Mouse (Mus musculus) CH12.LX (cell line): ENCODE results near the gene Ice1. TPM values are rescaled to one million over a fixed set of nuclear protein-coding genes. Genes with fewer than 3 reads are reported as not detected.
A peak's percentile ranks its signal among the peaks of the same experiment; 100 is the strongest.

Experiments
- DNase-seq: peaks from one replicate; pipeline ENCODE4 v3.0.0-alpha.2; 2013; ENCODE audit errors: extremely low read depth
- H3K27ac ChIP-seq: 2 replicates; pipeline ENCODE4 v1.5.1; 2012; ENCODE audit warnings: low read depth, mild to moderate bottlenecking, control low read depth, moderate library complexity; ENCODE audit not compliant: insufficient read depth
- H3K27me3 ChIP-seq: replicated peaks from 2 replicates; pipeline ENCODE3; 2012; ENCODE audit warnings: inconsistent platforms
- H3K36me3 ChIP-seq, 2 experiments: replicated peaks in 1 of 2; 2 replicates each; pipeline versions ENCODE3 to v1.6.1; 2012; ENCODE audit warnings: inconsistent platforms in 1 of 2, low read length in 1 of 2, mild to moderate bottlenecking in 1 of 2, mixed read lengths in 1 of 2, moderate library complexity in 1 of 2; ENCODE audit not compliant: control insufficient read depth in 1 of 2, insufficient read depth in 1 of 2
- H3K4me1 ChIP-seq, 2 experiments: 2 replicates each; pipeline ENCODE4 v1.6.1; 2012; ENCODE audit warnings: inconsistent platforms in 1 of 2, moderate library complexity in 1 of 2; ENCODE audit not compliant: insufficient read depth in 2 of 2, control insufficient read depth in 1 of 2
- H3K4me2 ChIP-seq: 2 replicates; pipeline ENCODE4 v1.6.1; 2012; ENCODE audit warnings: low read depth, mild to moderate bottlenecking, control low read depth; ENCODE audit not compliant: poor library complexity, insufficient read depth, severe bottlenecking
- H3K4me3 ChIP-seq, 3 experiments: fragments of 150-350 bp in 1 of 3; sonication (generic) in 1 of 3; replicated peaks in 1 of 3; 2 replicates each; pipeline versions ENCODE3 to v1.5.1; 2011 to 2012; ENCODE audit warnings: low read depth in 2 of 3, low read length in 2 of 3, mild to moderate bottlenecking in 2 of 3, moderate library complexity in 2 of 3, control low read depth in 1 of 3, improper control_type of control experiment in 1 of 3, inconsistent platforms in 1 of 3, mixed read lengths in 1 of 3; ENCODE audit not compliant: poor library complexity in 1 of 3
- H3K79me2 ChIP-seq: replicated peaks from 2 replicates; pipeline ENCODE4 v1.6.1; 2012; ENCODE audit warnings: mild to moderate bottlenecking, moderate library complexity; ENCODE audit not compliant: control insufficient read depth, poor library complexity, insufficient read depth, severe bottlenecking; ENCODE audit errors: extremely low read depth
- H3K9ac ChIP-seq: 2 replicates; pipeline ENCODE4 v1.6.1; 2012; ENCODE audit warnings: low read depth, mild to moderate bottlenecking, control low read depth, moderate library complexity; ENCODE audit not compliant: insufficient read depth
- H3K9me3 ChIP-seq: replicated peaks from 2 replicates; pipeline ENCODE3; 2012; ENCODE audit warnings: low read length, inconsistent platforms, mixed read lengths
- BHLHE40 ChIP-seq: IDR thresholded peaks from 2 replicates; pipeline ENCODE4 v1.6.1; 2011; ENCODE audit warnings: mild to moderate bottlenecking, low read depth, low read length, improper control_type of control experiment
- CHD1 ChIP-seq: IDR thresholded peaks from 2 replicates; pipeline ENCODE4 v1.6.1; 2012; ENCODE audit warnings: low read depth, low read length, improper control_type of control experiment, inconsistent platforms
- CTCF ChIP-seq, 2 experiments: IDR thresholded peaks in 1 of 2; conservative IDR thresholded peaks in 1 of 2; 2 replicates each; pipeline ENCODE4 v1.5.1; 2011 to 2012; ENCODE audit warnings: low read depth in 2 of 2, low read length in 2 of 2, improper control_type of control experiment in 1 of 2, inconsistent platforms in 1 of 2, mild to moderate bottlenecking in 1 of 2, moderate library complexity in 1 of 2
- E2F4 ChIP-seq: IDR thresholded peaks from 2 replicates; pipeline ENCODE4 v1.6.1; 2011; ENCODE audit warnings: low read depth, low read length, improper control_type of control experiment; ENCODE audit not compliant: insufficient replicate concordance
- GABPA ChIP-seq: IDR thresholded peaks from 2 replicates; pipeline ENCODE4 v1.6.1; 2012; ENCODE audit warnings: low read depth, low read length, improper control_type of control experiment, inconsistent platforms; ENCODE audit not compliant: insufficient replicate concordance
- IRF4 ChIP-seq: IDR thresholded peaks from 2 replicates; pipeline ENCODE4 v1.6.1; 2014; ENCODE audit warnings: low read depth, mild to moderate bottlenecking, inconsistent platforms, low read length, improper control_type of control experiment
- JUN ChIP-seq: IDR thresholded peaks from 2 replicates; pipeline ENCODE4 v1.6.1; 2011; ENCODE audit warnings: low read depth, mild to moderate bottlenecking, low read length, improper control_type of control experiment, moderate library complexity; ENCODE audit not compliant: insufficient read depth
- JUND ChIP-seq: conservative IDR thresholded peaks from 2 replicates; pipeline ENCODE4 v1.6.1; 2011; ENCODE audit warnings: low read depth, low read length, improper control_type of control experiment
- MAZ ChIP-seq: IDR thresholded peaks from 2 replicates; pipeline ENCODE4 v1.6.1; 2012; ENCODE audit warnings: low read depth, mild to moderate bottlenecking, inconsistent platforms, low read length, improper control_type of control experiment, moderate library complexity
- MYC ChIP-seq: IDR thresholded peaks from 2 replicates; pipeline ENCODE4 v1.6.1; 2011; ENCODE audit warnings: low read depth, mild to moderate bottlenecking, improper control_type of control experiment, low read length
- NELFE ChIP-seq: IDR thresholded peaks from 2 replicates; pipeline ENCODE4 v1.6.1; 2011; ENCODE audit warnings: low read depth, low read length, improper control_type of control experiment
- PAX5 ChIP-seq: IDR thresholded peaks from 2 replicates; pipeline ENCODE4 v1.6.1; 2012; ENCODE audit warnings: low read length, inconsistent platforms, mixed read lengths
- POLR2A ChIP-seq: IDR thresholded peaks from 2 replicates; pipeline ENCODE4 v1.6.1; 2011; ENCODE audit warnings: low read depth, mild to moderate bottlenecking, improper control_type of control experiment, low read length
- POLR2AphosphoS2 ChIP-seq: IDR thresholded peaks from 2 replicates; pipeline ENCODE4 v1.6.1; 2011; ENCODE audit warnings: low read depth, low read length, improper control_type of control experiment
- RAD21 ChIP-seq: IDR thresholded peaks from 2 replicates; pipeline ENCODE4 v1.6.1; 2011; ENCODE audit warnings: low read depth, mild to moderate bottlenecking, low read length, improper control_type of control experiment, moderate library complexity
- RCOR1 ChIP-seq: conservative IDR thresholded peaks from 2 replicates; pipeline ENCODE4 v1.6.1; 2012; ENCODE audit warnings: low read depth, mild to moderate bottlenecking, inconsistent platforms, low read length, improper control_type of control experiment
- SIN3A ChIP-seq: IDR thresholded peaks from 2 replicates; pipeline ENCODE4 v1.6.1; 2012; ENCODE audit warnings: low read length, improper control_type of control experiment, inconsistent platforms
- TCF12 ChIP-seq: IDR thresholded peaks from 2 replicates; pipeline ENCODE4 v1.6.1; 2014; ENCODE audit warnings: low read depth, mild to moderate bottlenecking, inconsistent platforms, low read length, improper control_type of control experiment
- ZKSCAN1 ChIP-seq: IDR thresholded peaks from 2 replicates; pipeline ENCODE4 v1.6.1; 2012; ENCODE audit warnings: low read depth, inconsistent platforms, low read length, improper control_type of control experiment, borderline replicate concordance
- ZNF384 ChIP-seq: IDR thresholded peaks from 2 replicates; pipeline ENCODE4 v1.6.1; 2012; ENCODE audit warnings: low read depth, low read length, improper control_type of control experiment, inconsistent platforms
- dilution Hi-C: fragments of 300-500 bp; cut with MboI; formaldehyde crosslinking; loops from 2 replicates; pipeline ENCODE4 v1.14.3; 2020; ENCODE audit warnings: low sequenced_read_pairs; ENCODE audit not compliant: extremely low pct_unique_long_range_greater_than_20kb, extremely low pct_ligation_motif_present
- in situ Hi-C: fragments of 300-500 bp; cut with MboI; formaldehyde crosslinking; loops from 3 replicates; pipeline ENCODE4 v1.14.3; 2019; ENCODE audit warnings: low sequenced_read_pairs, low pct_ligation_motif_present, low pct_unique_long_range_greater_than_20kb, mixed read lengths
- polyA plus RNA-seq: library from polyadenylated mRNA; unstranded; fragments of >175 nt; gene quantifications from 2 replicates; pipeline ENCODE4 v1.2.1, GENCODE M21; 2012; ENCODE audit warnings: low read depth; ENCODE audit not compliant: insufficient read length
- total RNA-seq, 2 experiments: library from RNA; depleted of rRNA; stranded (reverse); fragments of 300-350 nt in 1 of 2; fragments of >200 nt in 1 of 2; gene quantifications; 2 replicates each; pipeline ENCODE4 v1.2.3; 2012 to 2014

Gene Ice1
- total and polyA plus RNA-seq, 3 experiments = 25.5 to 29.5 (median 25.8) TPM

- in situ Hi-C loops (no loop called here), dilution Hi-C loops (no loop called here)
- H3K4me3 ChIP-seq = no peak overlapping the region
- H3K27me3 ChIP-seq = no peaks in the 10 kb centered on the region
- no peaks in the 10 kb centered on the region for H3K9me3 ChIP-seq
- H3K79me2 ChIP-seq = no peaks in the 10 kb centered on the region
- H3K4me2 ChIP-seq = no peak overlapping the region
- peaks cover 85 to 100% of the 10 kb centered on the region in 2 experiments for H3K36me3 ChIP-seq
- no peak overlapping the region for H3K9ac ChIP-seq
- DNase-seq = peak; percentile 9
- peaks cover 0 to 3% of the 10 kb centered on the region in 2 experiments; a peak in 1 of 4 replicates for H3K4me1 ChIP-seq
- no peak overlapping the region for H3K27ac ChIP-seq
- TF ChIP-seq CTCF (conservative IDR thresholded peaks at IDR 0.05 in 1 of 2, IDR thresholded peaks at IDR 0.05 in 1 of 2; ENCODE audit: low read depth in 2 of 2, low read length in 2 of 2) = peak; percentile 14 to 18; a peak in 1 of 4 replicates
- TF ChIP-seq ZNF384 = no peak
- TF ChIP-seq GABPA = no peak
- no peak for TF ChIP-seq BHLHE40
- no peak for TF ChIP-seq CHD1
- TF ChIP-seq TCF12 = no peak
- no peak for TF ChIP-seq POLR2AphosphoS2
Observed at GRCm38 (mm10) chr13:70604723-70605122, 32.7 kb downstream of the Ice1 start.

- no peak for DNase-seq
- in situ Hi-C loops = no loop called here
- Histone ChIP-seq H3K4me1 (peaks cover 0 to 3% of the 10 kb centered on the region in 2 experiments; a peak in 1 of 4 replicates), H3K9ac (no peak overlapping the region), H3K79me2 (no peaks in the 10 kb centered on the region), H3K9me3 (no peaks in the 10 kb centered on the region), H3K4me3 (no peak overlapping the region), H3K36me3 (peaks cover 68 to 95% of the 10 kb centered on the region in 2 experiments), H3K4me2 (no peak overlapping the region), H3K27ac (no peak overlapping the region), H3K27me3 (no peaks in the 10 kb centered on the region)
- TF ChIP-seq MYC = no peak
- TF ChIP-seq JUN = no peak
- no peak for TF ChIP-seq RAD21
- no peak for TF ChIP-seq BHLHE40
- no peak for TF ChIP-seq SIN3A
- TF ChIP-seq ZKSCAN1 = no peak
- dilution Hi-C loops = no loop called here
Observed at GRCm38 (mm10) chr13:70601566-70601965, 35.9 kb downstream of the Ice1 start.

- TF ChIP-seq RCOR1 (no peak), E2F4 (no peak), GABPA (no peak), NELFE (no peak), JUND (no peak), POLR2A (no peak), PAX5 (no peak), MYC (no peak), MAZ (no peak), IRF4 (no peak)
- Histone ChIP-seq H3K4me1 (peaks cover 0 to 3% of the 10 kb centered on the region in 2 experiments; a peak in 1 of 4 replicates), H3K27ac (no peak overlapping the region), H3K79me2 (no peaks in the 10 kb centered on the region), H3K4me3 (no peak overlapping the region), H3K36me3 (peaks cover 68 to 95% of the 10 kb centered on the region in 2 experiments), H3K27me3 (no peaks in the 10 kb centered on the region), H3K4me2 (no peak overlapping the region), H3K9ac (no peak overlapping the region), H3K9me3 (no peaks in the 10 kb centered on the region)
- DNase-seq = no peak
- in situ Hi-C loops = no loop called here
- dilution Hi-C loops = no loop called here
Observed at GRCm38 (mm10) chr13:70599964-70600619, 37.3 kb downstream of the Ice1 start.
